Mouse (Mus musculus) cerebellum, adult 2 months (tissue): ENCODE results near the gene Bcr.

Source experiments
- CTCF ChIP-seq: fragments of 200-500 bp; IDR thresholded peaks from 2 replicates; pipeline ENCODE4 v1.5.1; 2011; ENCODE audit warnings: low read depth, mild to moderate bottlenecking, control low read depth, low read length, moderate library complexity, borderline replicate concordance; ENCODE audit not compliant: insufficient read depth
- POLR2A ChIP-seq: fragments of 200-500 bp; IDR thresholded peaks from 2 replicates; pipeline ENCODE4 v1.6.1; 2011; ENCODE audit warnings: low read length, control low read depth, borderline replicate concordance; ENCODE audit not compliant: insufficient read depth

- TF ChIP-seq POLR2A = no peak
- TF ChIP-seq CTCF = peak; percentile 95
Measured at GRCm38 (mm10) chr10:75021138-75021537, 39.3 kb upstream of the Bcr start.
